Mouse (Mus musculus) liver, embryonic 11.5 days (tissue): ENCODE data around the gene Supt5. TPM values are rescaled to one million over a fixed set of nuclear protein-coding genes. Genes with fewer than 3 reads are reported as not detected.
A peak's percentile ranks its signal among the peaks of the same experiment; 100 is the strongest.

Experiments
- ATAC-seq: fragments of 200-750 bp; cut with Nextera tagmentation; replicated peaks from 2 replicates; pipeline ENCODE4 v1.8.0; 2017; ENCODE audit warnings: moderate number of reproducible peaks, mild to moderate bottlenecking, moderate TSS enrichment, moderate library complexity; ENCODE audit not compliant: low FRiP score
- DNase-seq: peaks from one replicate; pipeline ENCODE4 v3.0.0-alpha.2; 2017; ENCODE audit warnings: low spot score
- H3K27ac ChIP-seq: fragments of 300-500 bp; sonication (generic); 2 replicates; pipeline ENCODE4 v1.5.1; 2014; ENCODE audit warnings: mild to moderate bottlenecking, low read depth, low read length, control low read depth
- H3K27me3 ChIP-seq: fragments of 300-500 bp; sonication (generic); replicated peaks from 2 replicates; pipeline ENCODE4 v1.6.1; 2014; ENCODE audit warnings: low read length, mixed read lengths; ENCODE audit not compliant: control insufficient read depth, insufficient read depth
- H3K36me3 ChIP-seq: fragments of 300-500 bp; sonication (generic); 2 replicates; pipeline ENCODE4 v1.6.1; 2014; ENCODE audit warnings: mild to moderate bottlenecking, low read length, moderate library complexity, mixed read lengths; ENCODE audit not compliant: control insufficient read depth, insufficient read depth
- H3K4me1 ChIP-seq: fragments of 300-500 bp; sonication (generic); replicated peaks from 2 replicates; pipeline ENCODE4 v1.6.1; 2014; ENCODE audit warnings: low read length, mixed read lengths; ENCODE audit not compliant: control insufficient read depth, insufficient read depth
- H3K4me2 ChIP-seq: fragments of 300-500 bp; sonication (generic); 2 replicates; pipeline ENCODE4 v1.6.1; 2014; ENCODE audit warnings: mild to moderate bottlenecking, control low read depth, moderate library complexity
- H3K4me3 ChIP-seq: fragments of 300-500 bp; sonication (generic); 2 replicates; pipeline ENCODE4 v1.5.1; 2014; ENCODE audit warnings: low read depth, low read length, control low read depth
- H3K9ac ChIP-seq: fragments of 300-500 bp; sonication (generic); 2 replicates; pipeline ENCODE4 v1.6.1; 2014; ENCODE audit warnings: low read depth, low read length, control low read depth
- H3K9me3 ChIP-seq: fragments of 300-500 bp; sonication (generic); 2 replicates; pipeline ENCODE4 v1.6.1; 2016; ENCODE audit warnings: low read length, inconsistent platforms, mixed read lengths; ENCODE audit not compliant: control insufficient read depth
- WGBS: fragments of 180-500 bp; shearing (Covaris S2); extraction: QIAGEN DNeasy Blood & Tissue Kit; methylation state at CpG from one replicate; pipeline ENCODE4 v1.1.7; 2014; 5-methylcytosine and 5-hydroxymethylcytosine counted together
- polyA plus RNA-seq: library from polyadenylated mRNA; unstranded; fragments of >200 nt; fragmentation: Nextera tagmentation; extraction: Ambion mirVana; gene quantifications from 2 replicates; pipeline ENCODE4 v1.2.1, GENCODE M21; 2014

Gene Supt5
- polyA plus RNA-seq, 1 experiment from 2014 or later, result 77.9 TPM

DNA sequence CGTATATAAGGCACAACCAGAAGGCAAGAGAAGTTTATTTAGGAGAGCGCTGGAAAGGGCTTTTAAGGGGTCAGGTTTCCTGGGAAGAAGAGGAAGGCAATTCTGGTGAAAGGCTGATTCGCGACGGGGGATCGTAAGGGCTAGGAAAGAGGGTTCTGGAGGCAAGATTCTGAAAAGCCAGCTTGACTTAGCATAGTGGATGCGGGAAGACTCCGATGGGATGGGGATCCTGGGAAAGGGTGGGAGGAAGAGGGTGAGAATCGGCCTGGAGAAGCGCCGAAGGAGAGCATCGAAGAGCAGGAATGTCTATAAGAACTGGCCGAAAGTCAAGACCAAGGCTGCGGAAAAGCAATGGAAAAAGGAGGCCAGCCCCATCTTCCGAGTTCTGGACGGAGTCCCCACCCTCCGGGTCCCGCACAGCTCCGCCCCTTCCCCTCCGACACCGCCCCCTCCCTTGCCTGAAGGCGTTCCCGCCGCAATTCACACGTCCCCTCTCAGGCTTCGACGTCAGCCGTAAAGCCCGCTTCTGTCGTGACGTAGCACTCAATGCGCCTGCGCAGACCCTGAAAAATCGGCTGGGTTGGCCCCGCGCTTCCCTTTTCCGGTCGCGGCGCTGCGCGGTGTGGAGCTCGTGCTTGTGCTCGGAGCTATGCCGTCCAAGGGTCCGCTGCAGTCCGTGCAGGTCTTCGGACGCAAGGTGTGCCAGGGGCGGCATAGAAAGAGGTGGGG is 11.8 kb upstream of the Supt5 start, which contains the start of gene Rps16:
Gene Rps16, plus strand, starts transcription at position 498 of the 729 bp plus-strand sequence.
- Histone ChIP-seq H3K4me1 (peaks cover 22% of the 10 kb centered on the region), H3K4me3 (peak within 1 kb of the TSS; percentile 96), H3K4me2 (peak within 1 kb of the TSS; percentile 95), H3K27me3 (no peaks in the 10 kb centered on the region), H3K27ac (peak within 1 kb of the TSS; percentile 89), H3K36me3 (peaks cover 32% of the 10 kb centered on the region), H3K9ac (peak within 1 kb of the TSS; percentile 100), H3K9me3 (no peaks in the 10 kb centered on the region)
- under 1% methylated on average over 50 of the region's 50 CpGs for WGBS
- DNase-seq, result peak; percentile 95
- ATAC-seq, result peak; percentile 92

DNA sequence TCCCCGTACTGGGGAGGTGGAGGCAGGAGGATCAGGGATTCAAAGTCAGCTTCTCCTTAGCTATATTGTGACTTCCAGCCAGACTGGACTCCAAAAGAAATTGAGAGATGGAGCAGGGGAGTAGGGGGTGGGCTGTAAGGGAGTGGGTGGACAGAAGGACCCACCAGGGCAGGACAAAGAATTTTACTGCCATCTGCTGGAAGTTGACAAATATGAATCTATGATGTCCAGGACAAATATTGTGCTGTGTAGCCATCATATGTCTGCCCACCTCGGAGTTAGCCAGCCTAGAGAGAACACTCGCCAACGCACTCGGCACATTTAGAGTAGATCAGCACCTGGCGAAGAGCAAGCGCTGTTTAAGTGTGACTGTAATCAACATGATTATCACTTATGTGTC is 10.1 kb upstream of the Supt5 start:
- Histone ChIP-seq H3K9me3 (no peaks in the 10 kb centered on the region), H3K4me3 (no peak overlapping the region), H3K9ac (no peak overlapping the region), H3K27me3 (no peaks in the 10 kb centered on the region), H3K4me2 (peak overlapping the region; percentile 12; the same call in 1 of the 2 replicates), H3K27ac (no peak overlapping the region), H3K4me1 (peaks cover 21% of the 10 kb centered on the region), H3K36me3 (peaks cover 22% of the 10 kb centered on the region)
- ATAC-seq (no peak), DNase-seq (no peak)
- 80% methylated on average over 7 of the region's 7 CpGs for WGBS

DNA sequence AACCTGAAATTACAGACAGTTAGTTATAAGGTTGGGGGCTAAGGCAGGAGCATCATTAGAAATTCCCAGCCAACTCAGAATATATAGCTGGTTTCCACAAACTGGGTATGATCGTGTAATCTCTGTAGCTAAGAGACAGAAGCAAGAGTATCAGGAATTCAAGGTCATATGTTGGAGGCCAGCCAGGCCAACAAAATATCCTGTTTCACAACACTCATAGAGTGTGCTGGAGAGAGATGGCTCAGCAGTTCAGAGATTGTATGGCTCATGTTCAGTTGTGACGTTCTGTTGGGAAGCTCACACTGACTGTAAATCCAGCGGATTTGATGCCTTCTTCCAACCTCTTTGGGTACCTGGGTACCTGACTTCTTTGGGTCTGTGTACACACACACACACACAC is 9.2 kb upstream of the Supt5 start:
- Histone ChIP-seq H3K9ac (no peak overlapping the region), H3K4me3 (no peak overlapping the region), H3K27ac (no peak overlapping the region), H3K9me3 (no peaks in the 10 kb centered on the region), H3K36me3 (peaks cover 13% of the 10 kb centered on the region), H3K4me1 (peaks cover 17% of the 10 kb centered on the region), H3K27me3 (no peaks in the 10 kb centered on the region), H3K4me2 (no peak overlapping the region)
- 74% methylated on average over 3 of the region's 3 CpGs for WGBS
- DNase-seq (no peak), ATAC-seq (no peak)

DNA sequence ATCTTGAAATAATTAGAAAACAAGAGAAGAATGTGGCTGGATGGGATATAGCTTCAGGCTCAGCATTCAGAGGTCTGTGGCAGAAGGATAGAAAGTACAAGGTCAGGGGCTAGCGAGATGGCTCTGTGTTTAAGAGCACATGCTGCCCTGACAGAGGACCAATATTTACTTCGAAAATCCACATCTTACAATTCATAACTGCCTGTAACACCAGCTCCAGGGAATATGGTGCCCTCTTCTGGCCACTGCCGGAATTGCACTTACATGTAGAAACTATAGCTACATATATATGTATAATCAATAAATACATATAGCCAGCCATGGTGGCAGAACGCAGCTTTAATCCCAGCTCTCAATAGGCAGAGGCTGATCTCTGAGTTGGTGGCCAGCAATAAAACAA is 6.1 kb upstream of the Supt5 start:
- no peaks in the 10 kb centered on the region for H3K36me3 ChIP-seq
- peak overlapping the region; percentile 46 for H3K9ac ChIP-seq
- H3K27ac ChIP-seq, result no peak overlapping the region; the same call in 1 of the 2 replicates
- no peaks in the 10 kb centered on the region for H3K9me3 ChIP-seq
- ATAC-seq (peak; percentile 40; the same call in 1 of the 2 replicates), DNase-seq (peak; percentile 69)
- WGBS, result 6% methylated on average over 4 of the region's 4 CpGs
- no peak overlapping the region for H3K4me2 ChIP-seq
- H3K4me3 ChIP-seq, result no peak overlapping the region
- H3K4me1 ChIP-seq, result peaks cover 7% of the 10 kb centered on the region
- H3K27me3 ChIP-seq, result no peaks in the 10 kb centered on the region

DNA sequence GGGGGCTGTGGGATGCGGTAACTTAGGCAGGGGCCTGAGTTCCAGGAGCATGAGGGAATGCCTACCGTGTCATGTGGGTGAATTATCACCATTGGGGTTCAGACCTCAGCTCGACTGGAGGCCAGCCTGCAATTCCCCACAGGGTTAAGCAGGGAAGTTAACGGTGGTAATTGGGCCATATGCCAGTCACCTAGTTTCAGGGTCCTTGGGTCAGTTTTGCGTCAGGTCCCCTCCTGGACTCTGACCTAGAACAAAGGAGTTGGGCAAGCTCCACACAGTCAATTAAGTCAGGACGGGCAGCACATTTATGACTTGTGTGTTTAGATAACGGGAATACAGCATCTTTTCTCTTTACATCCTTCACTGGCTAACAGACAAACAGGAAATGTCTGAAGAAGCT is 2.8 kb upstream of the Supt5 start:
- Histone ChIP-seq H3K4me2 (no peak overlapping the region), H3K4me1 (peaks cover 8% of the 10 kb centered on the region), H3K27ac (no peak overlapping the region), H3K9ac (no peak overlapping the region), H3K36me3 (no peaks in the 10 kb centered on the region), H3K27me3 (no peaks in the 10 kb centered on the region), H3K9me3 (no peaks in the 10 kb centered on the region), H3K4me3 (no peak overlapping the region)
- DNase-seq, result no peak
- 42% methylated on average over 7 of the region's 7 CpGs for WGBS
- no peak for ATAC-seq

DNA sequence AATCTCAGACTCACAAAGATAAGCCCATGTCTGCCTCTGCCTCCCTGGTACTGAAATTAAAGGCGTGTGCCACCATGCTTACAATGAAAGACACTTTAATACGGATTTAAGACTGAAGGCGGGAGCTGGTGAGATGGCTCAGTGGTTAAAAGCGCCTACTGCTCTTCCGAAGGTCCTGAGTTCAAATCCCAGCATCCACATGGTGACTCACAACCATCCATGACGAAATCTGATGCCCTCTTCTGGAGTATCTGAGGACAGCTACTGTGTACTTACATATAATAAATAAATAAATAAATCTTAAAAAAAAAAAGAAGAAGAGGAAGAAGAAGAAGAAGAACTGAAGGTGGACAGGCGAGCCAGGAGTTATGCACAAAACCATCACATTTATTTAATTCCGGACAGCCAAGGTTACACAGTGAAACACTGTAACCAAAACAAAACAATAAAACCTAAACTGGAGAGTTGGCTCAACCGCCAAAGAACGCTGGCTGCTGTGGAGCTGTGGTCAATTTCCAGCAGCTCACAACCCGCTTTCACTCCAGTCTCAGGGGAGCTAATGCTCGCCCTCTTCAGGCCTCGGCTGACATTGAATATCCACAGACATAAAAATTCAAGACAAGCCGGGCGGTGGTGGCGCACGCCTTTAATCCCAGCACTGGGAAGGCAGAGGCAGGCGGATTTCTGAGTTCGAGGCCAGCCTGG is 819 bp upstream of the Supt5 start:
- H3K27ac ChIP-seq, result peak overlapping the region; percentile 88
- peaks cover 8% of the 10 kb centered on the region for H3K4me1 ChIP-seq
- peak overlapping the region; percentile 99 for H3K4me3 ChIP-seq
- peak overlapping the region; percentile 96 for H3K4me2 ChIP-seq
- peak overlapping the region; percentile 96 for H3K9ac ChIP-seq
- peak; percentile 13 for ATAC-seq
- H3K36me3 ChIP-seq, result peaks cover 4% of the 10 kb centered on the region; the same call in 1 of the 2 replicates
- no peaks in the 10 kb centered on the region for H3K27me3 ChIP-seq
- H3K9me3 ChIP-seq, result no peaks in the 10 kb centered on the region
- WGBS, result 54% methylated on average over 19 of the region's 19 CpGs
- no peak for DNase-seq

DNA sequence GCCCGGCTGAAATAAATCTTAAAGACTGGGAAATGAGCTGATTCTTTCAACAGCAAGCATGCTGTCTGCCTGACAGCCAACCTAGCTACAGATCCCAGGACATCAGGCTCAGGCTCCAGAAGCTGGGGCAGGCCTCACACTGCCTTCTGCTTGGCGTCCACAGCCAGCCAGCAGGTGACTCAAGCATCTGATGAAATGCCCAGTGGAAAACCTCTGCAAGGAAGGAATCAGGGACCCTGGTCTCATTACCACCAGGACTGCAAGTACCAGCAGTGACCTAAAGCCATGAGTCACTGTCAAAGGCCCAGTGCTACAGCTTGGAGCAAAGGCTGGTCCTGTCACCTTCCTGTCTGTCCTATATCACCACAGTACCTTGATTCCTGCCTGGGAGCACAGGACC is 3.1 kb downstream of the Supt5 start:
- WGBS, result 85% methylated on average over 2 of the region's 2 CpGs
- Histone ChIP-seq H3K36me3 (peaks cover 14% of the 10 kb centered on the region; the same call in 1 of the 2 replicates), H3K9ac (no peak overlapping the region), H3K9me3 (no peaks in the 10 kb centered on the region), H3K4me1 (peaks cover 8% of the 10 kb centered on the region), H3K4me2 (no peak overlapping the region), H3K27ac (no peak overlapping the region), H3K27me3 (no peaks in the 10 kb centered on the region), H3K4me3 (no peak overlapping the region)
- ATAC-seq (no peak), DNase-seq (no peak)

DNA sequence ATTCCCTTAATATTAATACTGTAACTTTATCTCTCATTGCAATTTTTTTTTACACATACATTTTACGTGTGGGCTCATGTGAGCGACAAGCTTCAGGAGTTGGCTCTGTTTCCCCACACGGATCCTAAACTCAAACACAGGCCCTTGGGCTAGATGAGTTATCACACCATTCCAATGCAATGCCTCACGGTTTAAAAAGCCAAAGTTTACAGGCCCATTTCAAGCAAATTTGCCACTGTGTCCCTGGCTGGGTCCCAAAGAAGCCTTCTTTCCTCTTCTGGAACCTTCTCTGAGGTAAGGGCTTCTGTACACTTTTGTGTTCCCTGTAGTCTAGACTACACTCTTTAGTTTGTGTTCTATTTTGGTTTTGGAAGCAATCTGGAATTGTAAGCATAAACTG is 4.0 kb downstream of the Supt5 start:
- no peak overlapping the region for H3K4me2 ChIP-seq
- DNase-seq (no peak), ATAC-seq (no peak)
- H3K27ac ChIP-seq, result no peak overlapping the region
- no peak overlapping the region for H3K9ac ChIP-seq
- H3K27me3 ChIP-seq, result no peaks in the 10 kb centered on the region
- WGBS, result 87% methylated on average over 4 of the region's 4 CpGs
- H3K36me3 ChIP-seq, result peaks cover 23% of the 10 kb centered on the region
- no peaks in the 10 kb centered on the region for H3K9me3 ChIP-seq
- H3K4me3 ChIP-seq, result no peak overlapping the region
- peaks cover 8% of the 10 kb centered on the region for H3K4me1 ChIP-seq
